In genomic region chr16:97356499-97357187, GRCm38 (mm10) we compare ENCODE assay signal across 9 mouse cellular contexts. TPM values are rescaled to one million over a fixed set of nuclear protein-coding genes. Genes with fewer than 3 reads are reported as not detected.
DNase-seq lines count a peak whose midpoint lies in the region; ATAC-seq lines count a peak whose summit lies in the region.
"Had no signal": no experiment of that assay in that cellular context is flagged by ENCODE, and none has a peak within 500 bp of the region (broad histone marks: within the 10 kb centered on the region; RNA-seq: fewer than 3 reads in every experiment).

Gene Bace2 (plus strand): TSS chr16:97356742.

- peaks cover 66% of the 10 kb centered on the region for H3K27me3 ChIP-seq in embryonic facial prominence, embryonic 10.5 days (replicated peaks; ENCODE audit: low read depth, poor library complexity, severe bottlenecking)
- peaks cover 10% of the 10 kb centered on the region for H3K27me3 ChIP-seq in intestine, embryonic 15.5 days (replicated peaks)
- H3K27me3 ChIP-seq in limb, embryonic 13.5 days, result peaks cover 58% of the 10 kb centered on the region
- H3K27me3 ChIP-seq in midbrain, embryonic 12.5 days, result peaks cover 45% of the 10 kb centered on the region

- peak; percentile 17 for DNase-seq in CD4-positive, CD25-positive, alpha-beta regulatory T cell, adult 2 months (ENCODE audit: low read depth, low spot score)
- DNase-seq in embryonic facial prominence, embryonic 10.5 days (ENCODE audit: low spot score), result peak; percentile 85
- DNase-seq in heart, adult 11 months, result peak; percentile 98
- peak; percentile 15 to 19 for DNase-seq in spleen, postnatal 14 days (ENCODE audit: low spot score in 2 of 2)

- H3K9me3 ChIP-seq in embryonic facial prominence, embryonic 10.5 days, result no peaks in the 10 kb centered on the region
- no peaks in the 10 kb centered on the region for H3K9me3 ChIP-seq in intestine, embryonic 15.5 days
- H3K9me3 ChIP-seq in limb, embryonic 13.5 days, result no peaks in the 10 kb centered on the region
- H3K9me3 ChIP-seq in midbrain, embryonic 12.5 days, result no peaks in the 10 kb centered on the region

- peak within 1 kb of the TSS; percentile 76 for H3K4me3 ChIP-seq in embryonic facial prominence, embryonic 10.5 days
- H3K4me3 ChIP-seq in intestine, embryonic 15.5 days (replicated peaks), result peak within 1 kb of the TSS; percentile 49
- H3K4me3 ChIP-seq in limb, embryonic 13.5 days, result peak within 1 kb of the TSS; percentile 67
- peak within 1 kb of the TSS; percentile 62 for H3K4me3 ChIP-seq in midbrain, embryonic 12.5 days

- H3K36me3 ChIP-seq in embryonic facial prominence, embryonic 10.5 days (replicated peaks), result no peaks in the 10 kb centered on the region
- H3K36me3 ChIP-seq in intestine, embryonic 15.5 days, result no peaks in the 10 kb centered on the region
- H3K36me3 ChIP-seq in limb, embryonic 13.5 days, result no peaks in the 10 kb centered on the region
- no peaks in the 10 kb centered on the region for H3K36me3 ChIP-seq in midbrain, embryonic 12.5 days

- H3K4me1 ChIP-seq in embryonic facial prominence, embryonic 10.5 days, result peaks cover 21% of the 10 kb centered on the region
- peaks cover 16% of the 10 kb centered on the region for H3K4me1 ChIP-seq in intestine, embryonic 15.5 days (replicated peaks)
- H3K4me1 ChIP-seq in limb, embryonic 13.5 days, result peaks cover 14% of the 10 kb centered on the region; the same call in 1 of the 2 replicates
- peaks cover 22% of the 10 kb centered on the region for H3K4me1 ChIP-seq in midbrain, embryonic 12.5 days

- H3K9ac ChIP-seq in intestine, embryonic 15.5 days, result peak within 1 kb of the TSS; percentile 54
- H3K9ac ChIP-seq in limb, embryonic 13.5 days, result peak within 1 kb of the TSS; percentile 69
- peak within 1 kb of the TSS; percentile 56; the same call in 1 of the 2 replicates for H3K9ac ChIP-seq in midbrain, embryonic 12.5 days (replicated peaks)

- peak within 1 kb of the TSS; percentile 40; the same call in 1 of the 2 replicates for H3K27ac ChIP-seq in embryonic facial prominence, embryonic 10.5 days (replicated peaks)
- 0 out of 2 replicates have a peak within 1 kb of the TSS, but pooled peaks have one; percentile 17 for H3K27ac ChIP-seq in intestine, embryonic 15.5 days
- no peak within 1 kb of the TSS for H3K27ac ChIP-seq in limb, embryonic 13.5 days
- no peak within 1 kb of the TSS for H3K27ac ChIP-seq in midbrain, embryonic 12.5 days (replicated peaks)
- H3K27ac ChIP-seq: macrophage had no signal

- WGBS in embryonic facial prominence, embryonic 10.5 days, result under 1% methylated on average over 58 of the region's 58 CpGs
- under 1% methylated on average over 58 of the region's 58 CpGs for WGBS in intestine, embryonic 15.5 days
- WGBS in limb, embryonic 13.5 days, result under 1% methylated on average over 55 of the region's 58 CpGs
- WGBS in midbrain, embryonic 12.5 days, result under 1% methylated on average over 56 of the region's 58 CpGs

- H3K4me2 ChIP-seq in intestine, embryonic 15.5 days (replicated peaks), result peak within 1 kb of the TSS; percentile 98
- peak within 1 kb of the TSS; percentile 100 for H3K4me2 ChIP-seq in limb, embryonic 13.5 days (replicated peaks)
- H3K4me2 ChIP-seq in midbrain, embryonic 12.5 days (replicated peaks), result peak within 1 kb of the TSS; percentile 100

- ATAC-seq in CD4-positive, CD25-positive, alpha-beta regulatory T cell, adult 4 months, result no peak
- ATAC-seq in intestine, embryonic 15.5 days, result peak; percentile 88
- peak; percentile 87 for ATAC-seq in limb, embryonic 13.5 days (ENCODE audit: low FRiP score, low read depth)
- ATAC-seq in midbrain, embryonic 12.5 days (ENCODE audit: low FRiP score, low read depth), result peak; percentile 84

RNA-seq across cellular contexts. Expression of gene Bace2, which starts in this region (rescaled TPM):
- 1 to 10 TPM in 1 of 2 experiments, under 1 TPM in 1; 0.10 to 2.0 TPM for polyA plus RNA-seq in CD4-positive, CD25-positive, alpha-beta regulatory T cell, adult 4 months (2017; shearing (Covaris generic))
- 1.2 and 2.8 TPM in 2 replicates for polyA plus RNA-seq in embryonic facial prominence, embryonic 10.5 days (2016; fragmentation: Nextera tagmentation; extraction: Ambion mirVana)
- 13.4 and 13.6 TPM in 2 replicates for polyA plus RNA-seq in intestine, embryonic 15.5 days (2015; fragmentation: Nextera tagmentation; extraction: Ambion mirVana)
- polyA plus RNA-seq in limb, embryonic 13.5 days (2015; fragmentation: Nextera tagmentation; extraction: Ambion mirVana), result 5.2 and 8.4 TPM in 2 replicates
- polyA plus RNA-seq in midbrain, embryonic 12.5 days (2016; fragmentation: Nextera tagmentation; extraction: Ambion mirVana), result 2.2 and 3.0 TPM in 2 replicates
- polyA plus RNA-seq: macrophage had no signal

Comparison
In these comparisons a context has a peak if more than half of its experiments do, and no peak if none do; other contexts are left out.
1. DNase-seq: peak in every context shown above with its lines; median percentile 98 in heart, adult 11 months; 85 in embryonic facial prominence, embryonic 10.5 days; 17 in CD4-positive, CD25-positive, alpha-beta regulatory T cell, adult 2 months; 17 in spleen, postnatal 14 days.
2. H3K27ac ChIP-seq: peak in embryonic facial prominence, embryonic 10.5 days (single experiment) and intestine, embryonic 15.5 days (single experiment); none in limb, embryonic 13.5 days (single experiment) and midbrain, embryonic 12.5 days (single experiment).
3. Peak in every context shown above with its lines, with median percentiles within 50 percentile points of each other: H3K4me3 ChIP-seq, H3K4me2 ChIP-seq and H3K9ac ChIP-seq.